Mouse (Mus musculus) R1 (cell line): ENCODE measurements around the gene Snx21.

Experiments used
- DNase-seq: peaks from one replicate; pipeline ENCODE4 v3.0.0-alpha.2; 2018; ENCODE audit warnings: low read depth, low spot score

Snx21 gene

GRCm38 (mm10) chr2:164793772-164794171 lies 8.1 kb downstream of the Snx21 start:
- DNase-seq, result peak; percentile 66

GRCm38 (mm10) chr2:164794293-164794692 lies 8.7 kb downstream of the Snx21 start:
- peak; percentile 93 for DNase-seq

GRCm38 (mm10) chr2:164795868-164796267 lies 10.2 kb downstream of the Snx21 start:
- DNase-seq, result no peak

GRCm38 (mm10) chr2:164798554-164798953 lies 12.9 kb downstream of the Snx21 start:
- DNase-seq, result peak; percentile 86

GRCm38 (mm10) chr2:164800252-164801004 lies 14.8 kb downstream of the Snx21 start:
- DNase-seq, result no peak

GRCm38 (mm10) chr2:164803201-164803920 lies 17.7 kb downstream of the Snx21 start:
- DNase-seq, result no peak

- DNase-seq, result no peak
These were observed 18.3 kb downstream of the Snx21 start for GRCm38 (mm10) chr2:164803921-164804313.

GRCm38 (mm10) chr2:164804533-164805331 lies 19.1 kb downstream of the Snx21 start, which contains the start of the genes Acot8 and Zswim3:
Gene Acot8, minus strand, starts transcription at chr2:164804882.
Gene Zswim3, plus strand, starts transcription at chr2:164805098.
- DNase-seq, result peak; percentile 100

- DNase-seq, result no peak
These were observed 19.7 kb downstream of the Snx21 start for GRCm38 (mm10) chr2:164805332-164805718.

GRCm38 (mm10) chr2:164806614-164807013 lies 21.0 kb downstream of the Snx21 start:
- DNase-seq, result no peak

- DNase-seq, result no peak
These were observed 27.9 kb downstream of the Snx21 start for GRCm38 (mm10) chr2:164813557-164813956.

GRCm38 (mm10) chr2:164815348-164815747 lies 29.7 kb downstream of the Snx21 start:
- no peak for DNase-seq

- DNase-seq, result no peak
These were observed 30.2 kb downstream of the Snx21 start for GRCm38 (mm10) chr2:164815821-164816220.

- peak; percentile 87 for DNase-seq
These were observed 31.6 kb downstream of the Snx21 start for GRCm38 (mm10) chr2:164817206-164817605.

GRCm38 (mm10) chr2:164817703-164818102 lies 32.1 kb downstream of the Snx21 start:
- peak; percentile 82 for DNase-seq

- DNase-seq, result peak; percentile 44
These were observed 35.4 kb downstream of the Snx21 start for GRCm38 (mm10) chr2:164821060-164821459.

GRCm38 (mm10) chr2:164822636-164823165 lies 37.1 kb downstream of the Snx21 start, which contains the start of gene Zswim1:
Gene Zswim1, plus strand, starts transcription at chr2:164822686.
- peak; percentile 100 for DNase-seq

- DNase-seq, result peak; percentile 89
These were observed 37.6 kb downstream of the Snx21 start for GRCm38 (mm10) chr2:164823181-164823585.

- peak; percentile 98 for DNase-seq
These were observed 38.3 kb downstream of the Snx21 start for GRCm38 (mm10) chr2:164823969-164824368.

GRCm38 (mm10) chr2:164825521-164825920 lies 39.9 kb downstream of the Snx21 start:
- no peak for DNase-seq

- no peak for DNase-seq
These were observed 41.7 kb downstream of the Snx21 start for GRCm38 (mm10) chr2:164827146-164827850.
